Mouse (Mus musculus): ENCODE measurements around the gene Ifitm2. TPM values are rescaled to one million over a fixed set of nuclear protein-coding genes. Genes with fewer than 3 reads are reported as not detected.

The Ifitm2 gene
- polyA plus RNA-seq, 1 experiment: 363 TPM

DNA sequence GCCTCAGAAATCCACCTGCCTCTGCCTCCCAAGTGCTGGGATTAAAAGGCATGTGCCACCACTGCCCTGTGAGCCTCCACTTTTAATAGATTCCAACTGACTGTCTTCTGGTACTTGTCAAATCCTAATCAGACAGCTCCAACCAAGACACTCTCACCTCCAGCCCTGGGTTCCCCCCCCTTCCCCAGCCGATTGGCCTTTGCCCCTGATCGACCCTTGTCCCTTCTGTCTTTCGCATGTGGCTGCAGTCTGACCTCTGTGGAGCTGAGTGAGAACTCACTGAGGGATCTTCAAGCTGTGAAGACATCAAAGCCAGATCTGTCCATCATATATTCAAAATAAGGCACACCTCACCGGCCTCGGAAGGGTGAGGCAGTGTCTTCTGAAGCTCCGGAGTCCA, 28.6 kb downstream of the Ifitm2 start:
- Histone ChIP-seq H3K4me3 (ENCODE audit: low read depth, low read length) (no peak overlapping the region), H3K27me3 (ENCODE audit: control insufficient read depth, insufficient read depth, low read length) (no peaks in the 10 kb centered on the region)
- 68% methylated on average over 6 of the region's 6 CpGs for WGBS

GRCm38 (mm10) chr7:140923070-140923775, 32.6 kb downstream of the Ifitm2 start:
- WGBS: 9% methylated on average over 30 of the region's 30 CpGs
- Histone ChIP-seq H3K4me1 (ENCODE audit: control insufficient read depth, insufficient read depth, insufficient read length, low read length) (peaks cover 31% of the 10 kb centered on the region), H3K27ac (ENCODE audit: insufficient read depth, low read depth, low read length) (peak overlapping the region; percentile 92; the same call in 1 of the 2 replicates), H3K36me3 (ENCODE audit: control insufficient read depth, insufficient read depth, low read length) (peaks cover 52% of the 10 kb centered on the region), H3K4me3 (ENCODE audit: low read depth, low read length) (peak overlapping the region; percentile 68), H3K27me3 (ENCODE audit: control insufficient read depth, insufficient read depth, low read length) (no peaks in the 10 kb centered on the region)
- TF ChIP-seq POLR2A (IDR thresholded peaks at IDR 0.05; ENCODE audit: low read depth, low read length) (no peak), CTCF (IDR thresholded peaks at IDR 0.05; ENCODE audit: extremely low read depth, insufficient read length, insufficient replicate concordance, low read depth, low read length) (no peak)

More for the DNA sequence above, 28.6 kb downstream of the Ifitm2 start:
- Histone ChIP-seq H3K4me1 (ENCODE audit: control insufficient read depth, insufficient read depth, insufficient read length, low read length) (peaks cover 21% of the 10 kb centered on the region), H3K27ac (ENCODE audit: insufficient read depth, low read depth, low read length) (no peak overlapping the region), H3K36me3 (ENCODE audit: control insufficient read depth, insufficient read depth, low read length) (peaks cover 62% of the 10 kb centered on the region)
- TF ChIP-seq CTCF (IDR thresholded peaks at IDR 0.05; ENCODE audit: extremely low read depth, insufficient read length, insufficient replicate concordance, low read depth, low read length) (no peak), POLR2A (IDR thresholded peaks at IDR 0.05; ENCODE audit: low read depth, low read length) (no peak)

GRCm38 (mm10) chr7:140922398-140923069, 33.3 kb downstream of the Ifitm2 start:
- TF ChIP-seq CTCF (IDR thresholded peaks at IDR 0.05; ENCODE audit: extremely low read depth, insufficient read length, insufficient replicate concordance, low read depth, low read length) (no peak), POLR2A (IDR thresholded peaks at IDR 0.05; ENCODE audit: low read depth, low read length) (no peak; the same call in 1 of the 2 replicates)
- H3K27ac ChIP-seq (ENCODE audit: insufficient read depth, low read depth, low read length): peak overlapping the region; percentile 92
- no peaks in the 10 kb centered on the region for H3K27me3 ChIP-seq (ENCODE audit: control insufficient read depth, insufficient read depth, low read length)
- H3K36me3 ChIP-seq (ENCODE audit: control insufficient read depth, insufficient read depth, low read length): peaks cover 45% of the 10 kb centered on the region
- WGBS: under 1% methylated on average over 49 of the region's 49 CpGs
- H3K4me1 ChIP-seq (ENCODE audit: control insufficient read depth, insufficient read depth, insufficient read length, low read length): peaks cover 30% of the 10 kb centered on the region
- H3K4me3 ChIP-seq (ENCODE audit: low read depth, low read length): peak overlapping the region; percentile 68

DNA sequence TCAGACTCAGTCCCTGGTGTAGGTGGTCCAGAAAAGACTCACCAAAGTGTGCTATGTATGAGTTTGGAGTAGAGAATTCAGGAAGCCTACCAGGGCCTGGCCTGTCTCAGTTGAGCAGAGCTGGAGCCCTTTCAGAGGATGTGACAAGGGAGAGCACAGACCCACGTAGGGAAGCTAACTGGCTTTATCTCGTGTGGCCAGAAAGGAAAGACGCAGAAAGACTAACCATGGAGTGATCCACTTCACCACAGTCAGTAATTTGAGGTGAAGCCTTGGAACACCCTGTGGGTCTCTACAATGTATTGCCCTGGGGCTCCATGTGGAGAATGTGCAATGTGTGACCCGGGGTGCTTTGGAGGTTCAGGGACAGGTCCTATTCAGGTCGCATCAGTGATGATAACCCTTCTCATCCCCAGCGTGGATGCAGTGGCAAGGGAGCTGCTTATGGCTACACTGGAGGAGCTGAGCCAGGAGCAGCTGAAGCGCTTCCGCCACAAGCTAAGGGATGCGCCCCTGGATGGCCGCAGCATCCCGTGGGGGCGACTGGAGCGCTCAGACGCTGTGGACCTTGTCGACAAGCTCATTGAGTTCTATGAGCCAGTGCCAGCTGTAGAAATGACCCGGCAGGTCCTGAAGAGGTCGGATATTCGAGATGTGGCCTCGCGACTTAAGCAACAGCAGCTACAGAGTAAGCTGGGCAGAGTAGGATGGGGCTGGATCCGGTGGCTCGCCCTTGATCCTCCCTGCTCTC, 34.4 kb downstream of the Ifitm2 start:
- TF ChIP-seq POLR2A (IDR thresholded peaks at IDR 0.05; ENCODE audit: low read depth, low read length) (no peak), CTCF (IDR thresholded peaks at IDR 0.05; ENCODE audit: extremely low read depth, insufficient read length, insufficient replicate concordance, low read depth, low read length) (0 out of 2 replicates have a peak, but pooled peaks have one; percentile 2)
- H3K4me3 ChIP-seq (ENCODE audit: low read depth, low read length): peak overlapping the region; percentile 68
- H3K27me3 ChIP-seq (ENCODE audit: control insufficient read depth, insufficient read depth, low read length): no peaks in the 10 kb centered on the region
- peaks cover 36% of the 10 kb centered on the region for H3K36me3 ChIP-seq (ENCODE audit: control insufficient read depth, insufficient read depth, low read length)
- peaks cover 26% of the 10 kb centered on the region for H3K4me1 ChIP-seq (ENCODE audit: control insufficient read depth, insufficient read depth, insufficient read length, low read length)
- WGBS: 16% methylated on average over 22 of the region's 22 CpGs
- H3K27ac ChIP-seq (ENCODE audit: insufficient read depth, low read depth, low read length): peak overlapping the region; percentile 92

DNA sequence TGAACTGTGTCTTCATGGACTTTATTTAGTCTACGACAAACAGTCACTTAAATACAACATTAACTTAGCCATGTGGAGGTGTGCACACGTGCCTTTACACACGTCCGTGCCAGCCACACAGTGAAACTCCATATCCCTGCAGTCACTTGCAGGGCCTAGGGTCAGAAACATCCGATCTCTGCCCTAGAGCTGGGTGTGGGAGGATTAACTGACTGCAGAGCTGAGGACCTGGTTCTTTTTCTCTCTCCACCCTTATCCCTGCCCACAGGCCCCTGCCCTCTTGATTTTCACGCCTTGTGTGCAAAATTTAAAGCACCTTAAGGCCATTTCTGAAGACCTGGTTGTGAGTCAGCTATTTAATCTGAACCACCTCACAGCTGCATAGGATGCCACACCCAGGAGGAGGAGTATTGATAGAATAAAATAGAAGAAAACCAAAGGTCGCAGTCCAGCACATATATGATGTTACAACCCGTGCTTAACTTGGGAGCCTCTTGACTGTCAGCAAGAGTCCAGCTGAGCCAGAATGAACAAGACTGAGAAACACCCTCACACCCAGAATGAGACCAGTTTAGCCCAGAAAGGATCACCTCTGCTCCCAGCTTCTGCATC, 35.3 kb downstream of the Ifitm2 start, which contains the start of gene Nlrp6:
Nlrp6 (plus strand) TSS at position 485 of the 612 bp plus-strand sequence.
- peaks cover 28% of the 10 kb centered on the region for H3K4me1 ChIP-seq (ENCODE audit: control insufficient read depth, insufficient read depth, insufficient read length, low read length)
- no peaks in the 10 kb centered on the region for H3K27me3 ChIP-seq (ENCODE audit: control insufficient read depth, insufficient read depth, low read length)
- peaks cover 28% of the 10 kb centered on the region for H3K36me3 ChIP-seq (ENCODE audit: control insufficient read depth, insufficient read depth, low read length)
- H3K4me3 ChIP-seq (ENCODE audit: low read depth, low read length): peak within 1 kb of the TSS; percentile 68
- 26% methylated on average over 8 of the region's 8 CpGs for WGBS
- TF ChIP-seq CTCF (IDR thresholded peaks at IDR 0.05; ENCODE audit: extremely low read depth, insufficient read length, insufficient replicate concordance, low read depth, low read length) (no peak), POLR2A (IDR thresholded peaks at IDR 0.05; ENCODE audit: low read depth, low read length) (0 out of 2 replicates have a peak, but pooled peaks have one; percentile 10)
- peak within 1 kb of the TSS; percentile 92 for H3K27ac ChIP-seq (ENCODE audit: insufficient read depth, low read depth, low read length)

DNA sequence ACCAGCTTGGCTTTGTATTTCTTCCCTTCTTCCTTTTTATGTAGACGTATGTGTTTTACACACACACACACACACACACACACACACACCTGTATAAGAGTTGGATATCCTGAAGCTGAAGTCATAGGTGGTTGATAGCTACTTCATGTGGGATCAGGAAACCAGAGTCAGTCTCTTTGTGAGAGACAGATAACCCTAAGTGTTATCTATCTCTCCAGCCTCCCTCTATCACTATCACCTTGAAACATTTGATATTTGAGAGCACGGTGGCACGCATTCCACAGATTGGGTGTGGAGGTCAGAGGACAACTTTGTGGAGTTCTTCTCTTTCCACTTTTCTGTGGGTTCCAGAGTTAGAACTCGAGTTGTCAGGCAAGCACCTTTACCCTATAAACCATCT, 35.9 kb downstream of the Ifitm2 start:
- WGBS: 22% methylated on average over 4 of the region's 4 CpGs
- Histone ChIP-seq H3K27ac (ENCODE audit: insufficient read depth, low read depth, low read length) (peak overlapping the region; percentile 87), H3K4me3 (ENCODE audit: low read depth, low read length) (no peak overlapping the region), H3K4me1 (ENCODE audit: control insufficient read depth, insufficient read depth, insufficient read length, low read length) (peaks cover 30% of the 10 kb centered on the region), H3K27me3 (ENCODE audit: control insufficient read depth, insufficient read depth, low read length) (no peaks in the 10 kb centered on the region), H3K36me3 (ENCODE audit: control insufficient read depth, insufficient read depth, low read length) (peaks cover 22% of the 10 kb centered on the region)
- TF ChIP-seq CTCF (IDR thresholded peaks at IDR 0.05; ENCODE audit: extremely low read depth, insufficient read length, insufficient replicate concordance, low read depth, low read length) (no peak), POLR2A (IDR thresholded peaks at IDR 0.05; ENCODE audit: low read depth, low read length) (no peak)

Data from small intestine, adult 2 months (tissue).